Mouse (Mus musculus) small intestine, adult 2 months (tissue): Measurements from ENCODE around the gene Tspan14. TPM values are rescaled to one million over a fixed set of nuclear protein-coding genes. Genes with fewer than 3 reads are reported as not detected.

Experiments used
- H3K27ac ChIP-seq: fragments of 200-500 bp; 2 replicates; pipeline ENCODE4 v1.5.1; 2012; ENCODE audit warnings: low read depth, low read length, control low read depth, inconsistent platforms; ENCODE audit not compliant: insufficient read depth
- H3K27me3 ChIP-seq: fragments of 200-500 bp; 2 replicates; pipeline ENCODE4 v1.6.1; 2012; ENCODE audit warnings: mild to moderate bottlenecking, moderate library complexity, low read length, inconsistent platforms; ENCODE audit not compliant: control insufficient read depth, insufficient read depth
- H3K36me3 ChIP-seq: fragments of 200-500 bp; 2 replicates; pipeline ENCODE4 v1.6.1; 2012; ENCODE audit warnings: mild to moderate bottlenecking, low read length, control low read depth, inconsistent platforms; ENCODE audit not compliant: control insufficient read depth, insufficient read depth
- H3K4me1 ChIP-seq: fragments of 200-500 bp; 2 replicates; pipeline ENCODE4 v1.6.1; 2012; ENCODE audit warnings: low read length, inconsistent platforms, mixed read lengths; ENCODE audit not compliant: control insufficient read depth, insufficient read depth, insufficient read length
- H3K4me3 ChIP-seq: fragments of 200-500 bp; 2 replicates; pipeline ENCODE4 v1.5.1; 2012; ENCODE audit warnings: low read depth, mild to moderate bottlenecking, control low read depth, inconsistent platforms, low read length, moderate library complexity
- CTCF ChIP-seq: fragments of 200-500 bp; IDR thresholded peaks from 2 replicates; pipeline ENCODE4 v1.5.1; 2012; ENCODE audit warnings: low read depth, mild to moderate bottlenecking, control low read depth, inconsistent platforms, low read length, moderate library complexity, mixed read lengths; ENCODE audit not compliant: insufficient replicate concordance, insufficient read length; ENCODE audit errors: extremely low read depth
- POLR2A ChIP-seq: fragments of 200-500 bp; IDR thresholded peaks from 2 replicates; pipeline ENCODE4 v1.6.1; 2012; ENCODE audit warnings: low read depth, mild to moderate bottlenecking, control low read depth, inconsistent platforms, low read length, moderate library complexity
- WGBS: fragments of 180-500 bp; shearing (Covaris S2); methylation state at CpG from one replicate; pipeline ENCODE4 v1.1.7; 2018; 5-methylcytosine and 5-hydroxymethylcytosine counted together
- polyA plus RNA-seq: library from polyadenylated mRNA; depleted of rRNA; stranded (reverse); fragments of >200 nt; gene quantifications from 2 replicates; pipeline ENCODE4 v1.2.3, GENCODE M21; 2012

Gene Tspan14
- polyA plus RNA-seq, 1 experiment = 38.2 TPM

DNA sequence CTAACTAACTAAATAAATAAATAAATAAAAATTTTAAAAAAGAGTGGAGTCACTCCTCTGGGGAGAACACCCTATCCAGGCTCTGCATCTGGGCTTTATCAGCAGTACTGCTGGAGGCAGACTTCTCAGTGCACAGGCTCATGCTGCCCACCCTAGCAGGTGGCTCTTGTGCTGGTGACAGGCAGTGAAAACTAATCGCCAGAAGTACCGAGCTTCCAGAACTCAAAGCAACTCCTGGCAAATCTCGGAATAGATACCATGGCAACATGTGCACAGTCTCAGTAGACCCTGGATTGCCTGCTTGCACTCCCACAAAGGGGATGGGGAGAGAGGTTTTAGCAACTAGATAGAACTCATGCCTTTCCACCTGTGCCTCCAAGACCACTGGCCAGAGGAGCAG lies 40.3 kb upstream of the Tspan14 start:
- peaks cover 9% of the 10 kb centered on the region; the same call in 1 of the 2 replicates for H3K4me1 ChIP-seq
- TF ChIP-seq POLR2A = no peak
- no peak for TF ChIP-seq CTCF
- H3K27me3 ChIP-seq = no peaks in the 10 kb centered on the region
- no peak overlapping the region for H3K4me3 ChIP-seq
- WGBS = 93% methylated on average over 3 of the region's 3 CpGs
- no peaks in the 10 kb centered on the region for H3K36me3 ChIP-seq
- H3K27ac ChIP-seq = no peak overlapping the region

DNA sequence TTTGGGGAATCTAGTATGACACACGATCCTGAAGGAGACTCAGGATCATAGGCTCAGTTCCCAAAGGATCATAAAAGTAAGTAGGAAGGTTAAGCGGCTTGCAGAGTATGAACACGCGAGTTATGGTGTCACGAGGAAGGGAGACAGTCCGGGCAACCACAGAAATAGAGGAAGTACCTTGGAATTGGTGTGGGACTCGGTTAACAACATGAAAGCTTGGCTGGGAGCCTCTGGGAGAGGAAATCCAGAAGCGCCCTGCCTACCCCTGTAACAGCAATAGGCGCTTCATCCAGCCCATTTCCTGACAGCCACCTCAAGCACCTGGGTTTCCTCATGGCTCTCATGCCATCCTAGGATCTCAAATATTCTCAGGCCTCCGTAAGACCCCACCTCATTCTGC lies 39.7 kb upstream of the Tspan14 start:
- no peak overlapping the region for H3K27ac ChIP-seq
- H3K27me3 ChIP-seq = no peaks in the 10 kb centered on the region
- peaks cover 9% of the 10 kb centered on the region; the same call in 1 of the 2 replicates for H3K4me1 ChIP-seq
- no peak for TF ChIP-seq CTCF
- no peak for TF ChIP-seq POLR2A
- no peak overlapping the region for H3K4me3 ChIP-seq
- H3K36me3 ChIP-seq = no peaks in the 10 kb centered on the region
- 83% methylated on average over 10 of the region's 10 CpGs for WGBS

DNA sequence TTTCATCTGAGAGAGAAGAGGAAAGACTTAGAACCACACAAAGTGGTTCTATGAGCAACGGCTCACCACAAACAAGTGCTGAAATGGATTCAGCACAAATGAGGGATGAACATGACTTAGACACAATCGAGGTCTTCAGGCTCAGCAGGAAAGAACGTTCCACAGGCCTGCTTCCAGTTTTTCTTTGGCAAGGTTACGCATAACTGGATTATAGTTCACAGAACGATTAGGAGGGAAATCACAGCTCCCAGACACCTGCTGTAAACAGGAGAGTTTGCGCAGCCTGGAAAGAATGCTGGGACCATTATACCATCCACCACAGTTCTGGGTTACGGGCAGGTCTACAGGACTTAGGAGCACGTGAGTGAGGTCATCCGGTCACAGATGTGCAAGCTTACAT lies 39.1 kb upstream of the Tspan14 start:
- Histone ChIP-seq H3K4me1 (peaks cover 9% of the 10 kb centered on the region; the same call in 1 of the 2 replicates), H3K4me3 (no peak overlapping the region), H3K27me3 (no peaks in the 10 kb centered on the region), H3K27ac (no peak overlapping the region), H3K36me3 (no peaks in the 10 kb centered on the region)
- TF ChIP-seq POLR2A (no peak), CTCF (no peak)
- 78% methylated on average over 9 of the region's 9 CpGs for WGBS

DNA sequence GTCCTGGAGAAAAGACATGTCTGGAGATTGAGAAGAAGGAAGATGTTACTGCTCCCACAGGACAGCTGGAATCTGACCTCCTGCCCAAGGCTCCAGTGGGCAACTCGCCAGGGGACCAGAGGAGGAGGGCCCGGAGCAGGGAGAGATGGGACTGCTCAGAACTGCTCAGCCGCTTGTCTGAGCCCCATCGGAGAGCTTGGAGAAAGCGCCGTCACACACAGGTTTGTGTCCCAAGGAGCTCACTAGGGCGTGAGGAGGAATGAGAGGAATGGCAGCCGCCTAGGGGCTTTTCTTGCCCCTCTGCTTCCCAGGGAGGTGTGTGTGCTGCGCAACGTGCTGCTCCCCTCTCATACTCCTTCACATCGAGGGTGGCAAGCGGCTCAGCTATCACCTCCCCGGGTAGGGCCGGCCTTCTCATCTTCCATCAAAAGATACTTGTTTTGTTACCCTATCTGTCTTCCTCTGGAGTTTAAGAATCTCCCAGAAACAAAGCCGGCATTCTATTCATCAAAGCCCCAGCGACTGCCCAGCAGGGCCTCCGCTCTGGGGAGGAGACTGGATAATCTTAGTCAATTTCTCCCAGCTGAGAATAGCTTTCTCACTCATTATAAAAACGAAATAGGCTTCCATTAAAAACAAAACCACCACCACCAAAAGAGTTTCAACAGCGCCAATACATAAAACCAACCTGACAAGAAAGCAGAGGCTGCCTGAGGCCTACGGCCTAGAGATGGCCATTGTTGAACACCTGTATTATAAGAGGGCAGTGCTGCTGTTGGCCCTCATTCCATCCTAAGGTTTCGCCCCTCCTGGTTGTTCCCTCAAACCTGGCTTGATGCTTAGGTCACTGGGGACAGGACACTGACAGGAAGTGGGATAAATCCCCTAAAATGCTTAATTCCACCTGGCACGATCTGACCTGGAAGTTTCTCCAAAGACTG lies 37.9 kb upstream of the Tspan14 start:
- WGBS = 68% methylated on average over 22 of the region's 22 CpGs
- TF ChIP-seq CTCF (no peak), POLR2A (no peak)
- H3K4me1 ChIP-seq = peaks cover 9% of the 10 kb centered on the region; the same call in 1 of the 2 replicates
- H3K27me3 ChIP-seq = no peaks in the 10 kb centered on the region
- H3K4me3 ChIP-seq = no peak overlapping the region
- H3K36me3 ChIP-seq = no peaks in the 10 kb centered on the region
- no peak overlapping the region for H3K27ac ChIP-seq

DNA sequence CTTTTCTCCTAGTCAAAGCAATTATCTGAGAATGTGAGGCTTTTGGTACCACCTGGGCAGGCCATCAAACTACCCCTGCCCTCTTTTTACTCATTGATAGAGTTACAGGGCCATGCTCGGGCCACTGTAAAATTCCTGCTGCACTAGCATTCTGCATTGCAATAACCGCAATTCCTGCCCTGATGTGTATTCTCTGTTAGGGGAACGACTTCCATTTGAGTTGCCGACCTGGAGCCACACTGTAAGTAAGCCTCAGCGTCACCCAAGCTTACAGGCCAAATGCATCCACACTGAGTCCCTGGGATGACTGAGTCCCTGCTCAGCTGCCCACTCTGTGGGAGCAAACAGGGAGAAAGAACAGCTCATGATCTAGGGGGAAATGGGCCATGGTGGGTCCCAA lies 35.0 kb upstream of the Tspan14 start:
- 96% methylated on average over 5 of the region's 5 CpGs for WGBS
- Histone ChIP-seq H3K4me3 (no peak overlapping the region), H3K27ac (no peak overlapping the region), H3K27me3 (no peaks in the 10 kb centered on the region), H3K36me3 (peaks cover 7% of the 10 kb centered on the region), H3K4me1 (no peaks in the 10 kb centered on the region)
- no peak for TF ChIP-seq POLR2A
- TF ChIP-seq CTCF = no peak

DNA sequence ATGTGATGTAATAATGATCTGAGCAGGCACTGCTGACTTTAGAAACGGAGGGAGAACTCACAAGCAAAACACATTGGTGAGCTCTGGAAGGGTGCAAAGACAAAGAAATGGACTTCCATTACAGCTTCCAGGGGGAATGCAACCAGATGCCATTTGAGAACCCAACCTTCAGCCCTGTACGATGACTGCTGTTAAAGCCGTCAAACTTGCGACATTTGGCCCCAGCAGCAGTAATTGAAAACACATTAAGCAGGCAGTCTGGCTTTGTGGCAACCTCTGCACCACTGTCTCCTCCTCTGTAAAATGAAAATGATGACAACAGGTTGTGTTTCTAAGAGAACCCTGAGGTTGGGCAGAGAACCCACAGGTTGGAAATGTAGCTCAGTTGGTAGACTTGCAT lies 34.2 kb upstream of the Tspan14 start:
- no peak overlapping the region for H3K4me3 ChIP-seq
- WGBS = 90% methylated on average over 4 of the region's 4 CpGs
- no peaks in the 10 kb centered on the region for H3K27me3 ChIP-seq
- no peaks in the 10 kb centered on the region for H3K4me1 ChIP-seq
- TF ChIP-seq POLR2A (no peak), CTCF (no peak)
- no peak overlapping the region for H3K27ac ChIP-seq
- H3K36me3 ChIP-seq = peaks cover 7% of the 10 kb centered on the region

DNA sequence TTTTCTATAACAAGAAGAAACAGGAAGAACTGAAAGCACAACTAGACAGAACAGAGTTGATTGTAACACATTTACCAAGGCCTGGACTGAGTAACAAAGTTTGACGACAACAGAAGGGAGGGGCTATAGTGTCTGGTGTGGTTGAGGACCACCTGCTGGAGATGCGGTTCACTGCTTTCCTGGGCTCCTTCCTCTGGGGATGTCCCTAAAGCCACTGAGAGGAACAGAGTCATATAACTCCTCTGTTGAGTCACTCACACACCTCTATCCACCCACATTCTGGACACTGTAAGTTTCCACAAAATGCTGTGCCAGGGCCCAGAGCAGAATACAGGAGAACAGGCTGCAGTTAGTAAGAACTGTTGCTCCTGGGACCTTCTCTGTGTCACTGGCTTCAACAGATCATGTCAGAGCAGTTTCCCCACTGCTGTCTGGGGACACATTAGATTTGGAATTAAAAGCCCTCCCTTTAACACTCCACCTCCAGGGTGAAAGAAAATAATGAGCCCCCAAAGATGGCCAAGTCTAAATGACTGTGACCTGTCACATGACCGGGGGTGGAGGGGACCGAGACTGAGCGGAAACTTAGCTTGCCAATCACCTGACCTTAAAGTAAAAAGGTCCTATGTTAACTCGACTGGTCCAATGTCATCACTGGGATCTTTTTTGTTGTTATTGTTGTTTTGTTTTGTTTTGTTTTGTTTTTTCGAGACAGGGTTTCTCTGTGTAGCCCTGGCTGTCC lies 33.5 kb upstream of the Tspan14 start:
- H3K4me1 ChIP-seq = no peaks in the 10 kb centered on the region
- TF ChIP-seq POLR2A = no peak
- no peak for TF ChIP-seq CTCF
- H3K4me3 ChIP-seq = no peak overlapping the region
- no peak overlapping the region for H3K27ac ChIP-seq
- peaks cover 9% of the 10 kb centered on the region for H3K36me3 ChIP-seq
- WGBS = 83% methylated on average over 7 of the region's 7 CpGs
- no peaks in the 10 kb centered on the region for H3K27me3 ChIP-seq
